Mouse (Mus musculus) cerebellum, adult 9-10 months (tissue): Measurements from ENCODE around the gene Faap20.
"Not testable (repeated sequence)": the region's sequence is repeated elsewhere in the genome, so short reads cannot be mapped to it uniquely, and the experiment has no call there.

ENCODE experiments used
- DNase-seq: peaks from one replicate; pipeline ENCODE4 v3.0.0; 2022

Faap20 gene

DNA sequence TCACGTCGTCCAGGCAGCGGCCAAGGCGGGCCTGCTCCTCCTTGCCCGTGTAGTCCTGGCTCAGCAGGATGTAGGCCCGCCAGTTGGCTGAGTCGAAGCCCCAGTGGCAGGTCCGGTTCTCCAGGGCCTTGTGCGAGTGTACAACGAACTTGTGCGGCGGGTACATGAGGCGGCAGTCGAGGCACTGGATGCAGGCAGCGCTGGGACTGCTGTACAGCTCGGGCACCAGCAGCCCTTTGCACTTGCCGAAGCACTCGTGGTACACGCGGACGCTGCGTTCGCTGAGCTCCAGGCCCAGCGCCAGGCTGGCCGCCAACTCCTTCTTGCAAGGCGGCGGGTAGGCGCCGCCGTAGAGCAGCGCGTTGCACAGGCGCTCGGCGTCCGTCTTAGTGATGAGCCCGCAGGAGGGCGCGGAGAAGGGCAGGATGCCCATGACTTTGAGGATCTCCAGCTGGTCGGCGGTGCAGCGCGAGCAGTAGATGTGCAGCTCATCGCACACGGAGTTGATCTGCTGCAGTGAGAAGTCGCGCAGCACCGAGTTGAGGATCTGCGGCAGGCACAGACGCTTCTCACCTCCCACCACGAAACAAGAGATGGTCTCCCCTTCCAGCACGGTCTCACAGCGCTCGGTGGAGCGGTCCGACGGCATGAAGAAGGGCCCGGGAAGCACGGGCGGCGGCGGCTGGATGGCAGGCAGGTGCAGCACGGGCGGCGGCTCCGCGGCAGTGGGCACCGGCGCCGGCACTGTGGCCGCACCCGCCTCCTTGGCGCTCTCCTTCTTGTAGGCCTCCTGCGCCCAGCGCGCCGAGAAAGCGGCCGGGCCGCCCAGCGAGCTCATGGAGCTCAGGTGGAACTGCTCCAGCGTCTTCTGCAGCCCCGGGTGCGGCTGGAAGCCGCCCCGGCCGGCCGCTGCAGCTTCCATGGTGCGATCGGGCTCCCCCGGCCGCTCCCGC is 27.7 kb upstream of the Faap20 start:
- DNase-seq = peak; percentile 84

DNA sequence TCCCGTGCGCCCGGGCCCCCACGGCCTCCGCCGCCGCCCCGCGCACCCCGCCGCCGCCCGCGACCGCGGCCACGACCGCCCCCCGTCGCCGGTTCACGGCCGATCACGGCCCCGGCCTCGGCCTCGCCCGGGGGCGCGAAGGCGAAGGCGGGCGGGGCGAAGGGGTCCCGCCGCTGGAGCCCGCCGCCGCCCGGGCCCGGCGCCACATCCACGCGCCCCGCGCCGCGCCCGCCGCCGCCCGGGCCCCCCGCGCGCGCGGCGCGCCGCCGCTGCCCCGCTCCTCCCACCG is 27.1 kb upstream of the Faap20 start, which contains the start of gene Ski:
TSS of gene Ski (minus strand) at position 41 of the 289 bp plus-strand sequence.
- DNase-seq = no peak

DNA sequence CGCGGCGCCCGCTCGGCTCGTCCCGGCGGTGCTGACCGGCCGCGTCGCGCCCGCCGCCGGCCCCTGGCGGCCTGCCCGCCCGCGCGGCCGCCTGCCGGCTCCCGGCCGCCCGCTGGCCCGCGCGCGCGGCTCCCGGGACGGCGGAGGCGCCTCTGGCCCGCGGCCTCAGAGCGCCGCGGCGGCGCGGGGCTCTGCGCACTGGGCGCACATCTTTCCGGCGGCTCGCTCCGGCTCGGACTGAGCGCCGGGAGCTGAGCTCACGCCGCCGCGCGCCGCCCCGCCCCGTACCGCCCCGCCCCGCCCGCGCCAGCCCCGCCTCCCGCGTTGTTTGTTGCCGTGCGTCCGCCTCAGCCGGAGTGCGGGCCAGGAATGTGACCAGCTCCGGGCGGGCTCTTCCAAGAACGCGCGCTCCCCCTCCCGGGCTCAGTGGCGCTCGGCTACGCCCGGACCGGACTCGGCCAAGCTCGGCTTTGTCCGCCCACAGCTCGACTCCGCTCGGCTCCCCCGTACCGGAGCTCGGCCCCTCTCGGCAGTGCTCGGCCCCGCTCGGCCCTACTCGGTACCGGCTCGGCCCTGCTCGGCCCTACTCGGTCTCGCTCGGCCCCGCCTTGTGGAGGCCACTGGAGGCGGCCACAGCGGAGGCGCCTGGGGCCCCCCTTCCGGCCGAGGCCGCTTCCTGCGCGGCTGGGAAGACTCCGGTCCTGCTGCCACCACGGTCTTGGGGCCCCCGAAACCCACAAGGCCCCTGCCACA is 26.6 kb upstream of the Faap20 start:
- DNase-seq = peak; percentile 99

DNA sequence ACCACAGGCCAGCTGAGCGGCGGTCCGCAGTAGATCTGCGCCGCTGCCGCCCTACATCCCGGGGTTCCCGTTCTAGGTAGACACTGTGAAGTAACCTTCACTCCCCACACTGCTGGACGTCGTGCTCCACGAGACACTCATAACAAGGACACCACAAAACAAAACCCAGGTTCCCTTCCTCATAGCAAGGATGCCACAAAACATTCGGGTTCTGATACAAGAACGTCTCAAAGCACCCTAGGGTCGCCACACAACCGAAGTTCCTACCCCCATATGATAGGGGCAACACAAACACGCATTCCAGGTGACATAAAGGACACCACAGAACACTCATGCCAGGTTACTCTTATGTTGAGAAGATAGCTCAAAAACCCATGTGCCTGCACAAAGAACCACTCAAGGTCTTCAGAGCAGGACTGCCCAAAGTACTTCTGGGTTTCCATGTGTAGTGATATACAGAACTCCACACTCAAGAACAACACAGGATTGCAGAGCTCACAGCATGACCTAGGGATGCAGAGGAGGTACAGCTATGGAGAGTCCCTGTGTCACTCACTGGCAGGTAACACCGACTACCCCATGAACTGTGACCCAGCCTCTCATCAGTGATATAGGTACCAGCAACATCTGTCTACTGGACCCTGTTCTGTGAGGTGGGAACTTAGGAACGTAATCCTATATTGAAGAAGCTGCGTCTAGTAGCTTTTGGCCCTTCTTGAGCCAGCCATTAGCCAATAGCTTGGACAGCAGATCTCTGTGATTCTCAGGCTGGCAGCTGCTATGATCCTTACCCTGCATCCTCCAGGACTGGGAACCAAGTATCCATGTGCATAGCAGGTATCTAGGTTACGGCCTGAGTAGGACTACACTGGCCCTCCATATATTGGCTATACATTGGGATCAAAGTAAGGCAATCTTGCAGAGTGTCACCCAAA is 25.7 kb upstream of the Faap20 start:
- no peak for DNase-seq

DNA sequence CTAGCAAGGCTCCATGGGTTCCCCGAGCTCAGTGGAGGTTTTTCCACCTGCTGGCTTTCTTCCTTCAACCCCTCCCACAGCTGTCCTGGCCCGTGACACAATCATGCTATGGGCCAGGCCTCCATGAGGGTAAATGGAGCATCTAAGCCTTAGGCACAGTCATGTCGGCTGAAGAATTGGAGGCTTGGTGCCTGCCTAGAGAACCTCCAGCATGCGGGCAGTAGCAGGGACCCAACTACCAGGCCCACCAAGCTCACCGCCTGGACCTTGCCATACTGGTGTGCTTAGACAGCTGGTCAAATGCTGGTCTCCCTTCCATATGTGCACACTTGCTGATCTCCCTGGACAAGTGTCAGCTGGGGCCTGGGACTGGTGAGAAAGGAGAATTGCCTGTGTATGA is 23.7 kb upstream of the Faap20 start:
- no peak for DNase-seq

DNA sequence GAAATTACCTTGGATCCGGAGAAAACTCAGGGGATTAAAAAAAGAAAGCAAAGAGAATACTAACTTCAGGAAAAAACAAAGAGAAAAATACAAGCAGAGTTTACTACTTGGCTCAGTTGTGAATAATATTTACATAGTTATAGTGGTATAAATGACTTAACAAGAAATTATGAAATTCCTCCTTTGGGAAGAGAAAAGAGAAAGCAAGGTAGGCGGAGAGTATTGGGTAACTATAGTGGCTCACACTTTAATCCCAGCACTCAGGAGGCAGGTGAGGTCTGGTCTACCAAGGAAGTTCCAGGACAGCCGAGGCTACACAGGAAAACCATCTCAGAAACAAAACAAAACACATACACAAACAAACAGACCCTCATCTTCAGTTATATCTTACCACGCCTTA is 21.6 kb upstream of the Faap20 start:
- no peak for DNase-seq

DNA sequence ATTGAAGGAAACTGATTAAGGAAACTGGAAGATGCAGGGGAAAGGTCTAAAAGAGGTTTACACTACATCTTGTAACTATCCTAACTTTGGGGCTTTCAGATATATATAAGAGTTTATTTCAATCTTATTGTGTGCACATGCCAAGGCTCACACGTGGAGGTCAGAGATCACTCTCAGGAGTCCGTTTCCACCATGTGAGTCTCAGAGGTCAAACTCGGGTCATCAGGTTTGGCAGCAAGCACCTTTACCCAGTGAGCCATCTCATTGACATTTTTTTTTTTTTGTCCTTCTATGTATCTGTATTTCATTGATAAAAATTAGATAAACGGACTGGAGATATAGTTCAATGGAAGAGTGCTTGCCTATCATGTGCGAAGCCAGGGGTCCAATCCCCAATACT is 21.1 kb upstream of the Faap20 start:
- DNase-seq = no peak

DNA sequence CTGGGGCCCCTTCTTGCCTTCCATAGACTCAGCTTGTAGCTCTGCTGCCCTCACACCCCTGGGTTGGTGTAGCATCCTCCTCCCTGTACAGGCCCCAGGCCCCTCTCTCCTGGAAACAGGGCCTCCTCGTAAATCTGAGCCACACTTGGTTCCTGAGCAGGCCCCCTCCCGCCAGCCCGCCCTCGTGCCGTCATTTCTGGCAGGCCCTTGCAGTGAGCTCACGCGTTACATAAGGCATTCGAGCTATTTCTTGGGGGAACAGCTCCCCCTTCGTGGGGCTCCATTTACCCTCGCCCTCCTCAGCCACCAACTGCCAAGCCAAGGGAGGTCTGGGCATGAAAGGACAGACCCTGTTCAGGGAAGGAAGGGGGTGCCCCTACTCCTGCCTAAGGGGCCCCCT is 15.7 kb upstream of the Faap20 start:
- peak; percentile 88 for DNase-seq

DNA sequence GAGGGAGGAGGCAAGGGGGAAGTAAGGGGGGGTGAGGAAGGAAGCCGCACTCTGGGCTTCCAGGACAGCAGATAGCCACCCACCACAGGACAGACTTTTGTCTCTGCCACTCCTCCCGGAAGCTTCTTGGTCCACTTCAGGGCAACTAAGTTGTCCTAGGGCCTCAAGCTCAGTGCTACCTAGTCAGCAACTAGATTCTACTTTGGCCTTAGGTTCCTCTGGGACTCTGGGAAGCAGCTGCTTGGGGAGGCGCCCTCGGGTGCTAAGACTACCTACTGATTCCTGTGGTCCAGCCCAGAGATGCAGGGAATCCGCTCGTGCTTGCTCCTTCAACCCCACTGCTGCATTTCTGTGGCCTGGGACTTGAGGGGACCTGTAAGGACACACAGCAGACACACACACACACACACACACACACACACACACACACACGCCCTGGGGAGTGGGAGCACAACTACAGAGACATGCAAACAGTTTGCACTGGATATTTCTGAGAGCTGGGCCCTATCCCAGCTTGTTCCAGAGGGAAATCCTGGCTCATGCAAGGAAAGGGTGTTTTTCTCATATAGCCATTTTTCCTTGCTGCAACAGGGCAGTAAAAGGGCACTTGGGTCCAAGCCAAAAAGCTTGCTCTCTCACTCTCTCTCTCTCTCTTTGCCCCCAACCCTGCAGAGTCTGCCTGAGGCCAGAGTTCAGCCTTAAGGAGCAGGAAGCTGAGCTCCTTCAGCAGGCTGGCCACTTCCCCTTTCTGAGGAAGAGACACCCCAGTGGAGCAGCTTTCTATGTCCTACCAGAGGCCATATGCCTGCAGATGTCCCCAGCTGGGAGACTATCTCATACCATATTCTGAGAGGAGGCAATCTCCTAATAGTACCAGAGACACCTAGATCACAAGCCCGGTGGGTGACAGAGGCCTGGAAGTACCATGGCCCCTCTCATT is 15.0 kb upstream of the Faap20 start:
- no peak for DNase-seq

DNA sequence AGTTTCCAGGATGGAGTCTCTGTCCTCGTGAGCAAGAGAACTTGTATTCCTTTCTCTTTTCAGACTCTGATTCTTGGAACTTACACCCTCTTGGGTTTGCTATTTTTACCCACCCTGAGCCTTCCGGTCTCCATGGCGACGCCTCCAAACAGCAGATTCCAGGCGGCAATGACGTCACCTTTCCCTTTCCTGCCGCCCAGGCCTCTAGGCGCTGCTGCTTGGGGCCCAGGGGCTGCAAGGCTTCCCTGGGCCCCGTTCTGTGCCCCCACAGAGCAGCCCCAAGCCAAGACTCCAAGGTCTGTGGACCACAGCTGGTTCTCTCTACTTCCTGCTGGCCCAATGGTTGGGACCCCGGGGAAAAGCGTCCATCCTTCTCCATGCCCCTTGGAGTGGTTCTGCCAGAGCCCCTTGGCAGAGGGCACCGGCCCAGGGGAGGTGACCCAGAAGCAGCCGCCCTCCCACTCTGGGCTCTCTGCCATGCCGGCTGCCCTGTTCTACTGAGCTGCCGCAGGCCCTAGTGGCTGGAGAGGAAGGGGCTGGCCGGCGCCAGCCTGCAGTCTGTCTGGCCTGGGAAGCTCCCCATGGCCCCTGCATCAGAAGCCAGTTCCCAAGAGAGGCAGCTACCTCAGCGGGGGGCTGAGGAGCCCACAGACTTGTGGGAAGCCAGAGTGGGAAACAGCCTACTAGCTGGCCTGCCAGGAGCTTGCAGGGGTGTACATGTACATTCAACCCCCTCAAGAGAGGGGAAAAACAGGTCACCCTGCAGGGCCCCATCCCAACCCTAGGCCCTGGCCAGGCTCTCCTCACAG is 14.1 kb upstream of the Faap20 start:
- DNase-seq = peak; percentile 86

DNA sequence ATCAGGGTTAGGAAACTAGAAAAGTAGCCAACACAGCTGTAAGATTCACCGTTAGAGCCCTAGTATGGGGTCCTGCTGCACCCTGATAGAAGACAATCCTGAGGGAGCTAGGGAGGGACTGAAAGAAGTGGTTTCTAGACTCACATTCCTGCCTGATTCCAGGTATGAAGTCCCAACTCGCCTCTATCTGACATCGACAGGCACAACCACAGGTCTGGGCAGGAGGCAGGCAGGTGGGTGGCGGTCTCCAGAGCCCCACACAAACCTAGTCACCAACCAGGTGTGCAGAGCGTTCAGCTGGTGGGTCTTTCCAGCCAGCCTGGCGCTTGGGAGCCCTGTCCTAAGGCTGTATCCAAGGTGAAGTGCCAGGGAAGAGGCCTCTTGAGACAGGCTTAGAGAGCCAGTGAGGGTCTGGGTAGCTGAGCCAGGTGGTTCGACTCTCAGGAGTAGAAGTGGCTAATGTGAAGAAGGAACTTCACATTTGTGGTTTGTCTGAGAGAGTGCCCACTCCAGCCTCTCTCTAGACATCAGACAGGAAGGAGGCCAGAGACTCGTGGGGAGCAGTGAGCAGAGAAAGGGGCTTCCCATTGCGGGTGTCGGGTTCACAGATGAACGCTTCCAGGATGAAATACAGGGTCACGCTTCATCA is 12.7 kb upstream of the Faap20 start:
- no peak for DNase-seq

DNA sequence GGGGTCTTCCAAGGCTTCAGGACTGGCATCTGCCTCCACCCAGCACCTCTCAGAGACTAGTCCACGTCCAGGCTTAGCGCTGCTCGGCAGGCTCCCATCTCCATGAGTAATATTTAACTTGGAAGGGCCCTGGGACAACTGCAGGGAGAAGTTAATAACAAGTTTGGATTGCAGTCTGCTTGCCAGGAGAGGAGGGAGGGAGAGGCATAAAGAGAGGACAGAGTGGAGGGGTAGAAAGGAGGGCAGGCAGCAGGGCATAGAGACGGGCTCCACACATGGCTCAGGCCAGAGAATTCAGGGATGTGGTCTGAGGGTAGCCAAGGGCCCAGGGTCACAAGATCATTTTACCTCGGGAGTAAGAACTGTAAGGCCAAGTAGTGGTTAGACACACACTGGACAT is 11.3 kb upstream of the Faap20 start:
- DNase-seq = no peak

DNA sequence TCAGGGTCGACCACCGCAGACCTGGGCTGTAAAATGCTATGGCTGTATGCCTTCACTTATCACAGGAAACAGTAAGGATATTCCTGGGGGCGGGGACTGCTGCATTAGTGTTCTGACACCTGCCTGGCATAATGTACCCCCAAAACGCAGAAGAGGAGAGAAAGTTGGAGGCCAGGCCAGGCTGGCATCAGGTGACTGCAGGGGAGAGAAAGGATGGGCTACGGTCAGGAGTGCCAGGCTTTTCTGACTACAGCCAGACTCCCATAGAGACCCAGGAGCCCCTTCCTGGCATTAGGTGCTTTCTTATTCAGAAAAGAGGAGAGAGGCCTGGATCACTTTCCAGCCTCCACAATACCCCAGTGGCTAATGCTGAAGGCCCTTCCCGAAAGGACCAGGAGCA is 10.1 kb upstream of the Faap20 start:
- no peak for DNase-seq

DNA sequence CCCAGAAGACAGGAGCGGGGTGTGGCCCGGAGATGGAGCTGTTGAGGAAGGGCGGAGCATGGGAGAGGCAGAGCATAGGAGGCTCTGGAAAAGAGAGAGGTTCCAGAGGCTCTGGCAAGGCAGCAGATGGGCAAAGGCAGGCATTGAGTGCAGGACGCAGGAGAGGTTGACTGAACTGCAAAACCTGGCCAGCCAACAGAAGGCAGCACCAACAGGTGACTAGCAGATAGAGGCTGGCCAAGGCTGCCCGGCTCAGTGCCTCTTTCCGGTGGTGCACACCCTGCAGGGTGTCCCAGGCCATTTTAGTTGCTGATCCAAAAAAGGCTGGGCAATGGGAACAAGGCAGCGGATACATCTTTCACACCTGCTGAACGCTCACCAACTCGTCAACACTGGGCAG is 7.8 kb upstream of the Faap20 start:
- peak; percentile 94 for DNase-seq

DNA sequence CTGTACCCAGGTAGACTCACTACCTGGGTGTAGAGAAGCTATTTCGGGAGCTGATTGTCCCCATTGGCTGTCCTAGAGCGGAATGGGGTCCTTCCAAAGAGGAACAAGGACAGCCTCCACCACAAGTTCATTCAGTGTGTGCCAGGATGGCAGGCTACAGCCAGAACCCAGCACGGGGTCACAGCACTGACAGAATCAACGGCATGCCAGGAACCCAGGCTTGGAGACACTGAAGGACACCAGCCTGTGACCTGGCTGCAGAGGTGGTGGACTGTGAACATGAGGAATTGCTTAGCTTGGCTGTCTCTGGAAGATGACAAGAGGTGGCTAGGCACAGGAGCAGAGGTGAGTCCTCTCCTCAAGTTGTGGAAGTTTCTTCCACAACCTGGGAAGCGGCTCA is 7.3 kb upstream of the Faap20 start:
- peak; percentile 73 for DNase-seq

DNA sequence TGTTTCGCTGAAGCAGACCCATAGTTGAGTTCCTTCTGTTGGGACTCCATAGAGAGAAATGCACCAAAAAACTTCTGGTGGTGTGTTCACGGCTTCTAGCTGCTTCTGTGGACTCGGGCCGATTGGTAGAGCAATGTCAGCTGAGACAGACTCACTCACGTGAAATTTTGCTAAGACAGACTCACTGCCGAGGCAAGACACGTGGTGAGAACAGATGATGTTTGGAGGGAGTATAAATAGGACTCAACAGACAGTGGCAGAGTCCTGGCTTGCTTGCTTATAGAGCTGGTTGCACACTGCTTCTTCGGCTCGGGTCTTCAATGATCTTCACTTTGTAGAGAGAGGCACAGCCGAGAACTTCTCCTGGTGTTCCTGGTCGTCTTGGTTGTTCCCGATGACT is 6.4 kb upstream of the Faap20 start:
- no peak for DNase-seq

DNA sequence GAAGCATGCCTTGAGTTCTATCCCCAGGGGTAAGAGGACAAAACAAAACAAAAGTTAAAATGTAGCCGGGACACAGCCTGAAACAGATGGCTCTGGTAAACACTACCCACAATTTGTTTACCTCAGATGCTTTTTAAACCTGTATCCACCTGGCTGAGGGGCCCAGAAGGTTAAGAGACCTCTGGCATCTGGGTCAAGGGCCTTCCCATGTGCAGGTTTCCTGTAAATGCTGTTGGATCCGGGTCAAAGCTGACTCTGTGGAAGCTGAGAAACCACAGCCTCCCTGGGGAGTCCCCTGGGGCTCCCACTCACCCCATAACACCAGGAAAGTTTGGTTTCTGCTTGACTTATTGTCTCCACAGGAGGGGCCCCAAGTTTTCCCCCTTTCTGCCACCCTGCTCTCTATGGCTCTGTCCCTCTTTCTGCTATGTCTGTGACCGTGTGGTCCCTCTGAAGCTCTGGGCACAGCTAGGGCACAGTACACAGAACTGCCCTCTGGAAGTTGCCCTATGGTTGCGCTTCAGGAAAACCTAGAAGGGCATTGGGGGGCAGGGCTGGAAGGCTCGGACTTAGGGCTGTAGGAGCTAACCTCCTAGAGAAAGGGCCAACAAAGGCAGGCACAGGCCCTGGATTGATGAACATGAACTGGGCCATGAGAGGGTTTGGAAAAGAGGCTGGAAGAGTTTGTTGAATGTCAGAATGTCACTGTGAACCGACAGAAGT is 3.7 kb upstream of the Faap20 start:
- DNase-seq = no peak

DNA sequence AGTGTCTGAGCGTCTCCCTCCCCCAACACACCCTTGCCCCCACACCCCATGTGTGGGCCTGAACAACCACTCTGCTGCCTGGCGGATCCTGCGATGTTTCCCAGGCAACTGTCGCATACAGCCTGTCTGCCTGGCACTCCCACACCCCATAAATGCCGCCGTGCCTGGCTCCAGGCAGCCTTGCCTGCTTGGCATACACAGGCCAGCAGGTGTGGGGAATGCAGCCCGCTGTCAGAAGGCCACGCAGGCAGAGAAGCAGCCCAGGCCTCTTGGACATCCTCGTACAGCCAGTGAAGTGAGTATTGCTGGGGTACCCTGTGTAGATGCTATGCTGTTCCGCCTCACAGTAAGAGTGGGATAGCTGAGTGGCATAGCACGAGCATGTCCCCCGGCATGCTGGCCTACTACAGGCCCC is 2.9 kb upstream of the Faap20 start:
- peak; percentile 89 for DNase-seq

DNA sequence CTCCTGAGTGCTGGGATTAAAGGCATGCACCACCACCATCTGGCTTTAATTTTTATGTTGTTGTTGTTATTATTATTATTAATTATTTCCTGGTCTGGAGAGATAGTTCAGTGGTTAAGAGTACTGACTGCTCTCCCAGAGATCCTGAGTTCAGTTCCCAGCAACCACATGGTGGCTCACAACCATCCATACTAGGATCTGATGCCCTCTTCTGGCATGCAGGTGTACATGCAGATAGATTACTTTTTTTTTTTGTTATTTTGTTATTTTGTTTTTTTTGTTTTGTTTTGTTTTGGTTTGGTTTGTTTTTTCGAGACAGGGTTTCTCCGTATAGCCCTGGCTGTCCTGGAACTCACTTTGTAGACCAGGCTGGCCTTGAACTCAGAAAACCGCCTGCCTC is 1.5 kb upstream of the Faap20 start:
- DNase-seq = not testable (repeated sequence)

DNA sequence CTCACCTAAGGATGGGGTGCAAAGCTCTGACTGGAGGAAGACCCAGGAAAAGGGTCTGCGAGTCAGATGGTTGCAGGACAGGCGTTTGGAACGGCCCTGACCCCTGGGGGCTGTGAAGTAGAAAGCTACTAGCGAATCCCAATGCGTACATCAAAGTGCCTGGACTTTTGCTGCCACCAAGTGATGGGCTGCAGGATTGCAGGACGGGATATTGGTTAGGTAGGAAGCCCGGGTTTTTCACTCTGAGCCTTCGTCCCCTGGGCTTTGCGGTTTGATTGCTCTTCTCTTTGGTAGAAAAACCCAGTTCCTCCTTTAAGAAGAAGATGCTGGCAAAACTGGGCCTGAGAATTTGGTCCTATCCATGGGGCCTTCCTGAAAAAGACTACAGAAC is 350 bp upstream of the Faap20 start:
- DNase-seq = peak; percentile 97
